Mouse (Mus musculus): Measurements from ENCODE around the gene Olfr1223. TPM values are rescaled to one million over a fixed set of nuclear protein-coding genes. Genes with fewer than 3 reads are reported as not detected.

Gene Olfr1223
- polyA plus RNA-seq, 2 experiments = not detected

DNA sequence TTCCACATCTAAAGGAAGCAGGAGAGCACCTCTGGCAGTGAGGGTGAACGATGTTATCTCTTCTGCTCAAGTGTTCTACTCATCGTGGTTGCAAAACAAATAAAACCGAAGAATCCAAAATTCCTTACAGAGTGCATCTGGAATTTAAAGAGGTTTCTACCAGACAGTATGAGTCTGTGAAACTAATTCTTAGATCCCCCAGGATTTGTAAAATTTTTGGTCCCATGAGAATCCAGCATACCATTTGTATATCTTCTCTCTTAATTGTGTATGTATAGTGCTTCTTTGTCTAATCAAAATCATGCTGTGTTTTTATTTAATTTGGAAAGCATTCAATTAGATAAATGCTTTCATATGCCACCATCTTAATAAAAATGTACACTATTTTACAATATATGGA lies 18.4 kb downstream of the Olfr1223 start, which contains the start of gene Olfr1222:
Gene Olfr1222, minus strand, starts transcription at position 101 of the 400 bp plus-strand sequence.
- no peaks in the 10 kb centered on the region for H3K9me3 ChIP-seq (ENCODE audit: control insufficient read depth, low read length)
- H3K36me3 ChIP-seq (ENCODE audit: control insufficient read depth, insufficient read depth, low read length) = no peaks in the 10 kb centered on the region
- DNase-seq (ENCODE audit: low spot score) = no peak
- no peak for ATAC-seq (ENCODE audit: low FRiP score, low read depth)
- no peaks in the 10 kb centered on the region for H3K27me3 ChIP-seq (ENCODE audit: control insufficient read depth, insufficient read depth, low read length)
- no peak within 1 kb of the TSS for H3K27ac ChIP-seq (replicated peaks; ENCODE audit: low read depth, low read length)
- TF ChIP-seq POLR2A (IDR thresholded peaks at IDR 0.05; ENCODE audit: borderline replicate concordance, extremely low read depth, insufficient read depth, insufficient read length) = no peak
- H3K9ac ChIP-seq (ENCODE audit: low read depth, low read length, severe bottlenecking) = no peak within 1 kb of the TSS
- no peaks in the 10 kb centered on the region for H3K4me1 ChIP-seq (ENCODE audit: control insufficient read depth, insufficient read depth, low read length)
- no peak within 1 kb of the TSS for H3K4me2 ChIP-seq (replicated peaks; ENCODE audit: low read depth, low read length, severe bottlenecking)
- no peak within 1 kb of the TSS for H3K4me3 ChIP-seq (replicated peaks; ENCODE audit: low read length)
- 76% methylated on average over 3 of the region's 3 CpGs for WGBS

DNA sequence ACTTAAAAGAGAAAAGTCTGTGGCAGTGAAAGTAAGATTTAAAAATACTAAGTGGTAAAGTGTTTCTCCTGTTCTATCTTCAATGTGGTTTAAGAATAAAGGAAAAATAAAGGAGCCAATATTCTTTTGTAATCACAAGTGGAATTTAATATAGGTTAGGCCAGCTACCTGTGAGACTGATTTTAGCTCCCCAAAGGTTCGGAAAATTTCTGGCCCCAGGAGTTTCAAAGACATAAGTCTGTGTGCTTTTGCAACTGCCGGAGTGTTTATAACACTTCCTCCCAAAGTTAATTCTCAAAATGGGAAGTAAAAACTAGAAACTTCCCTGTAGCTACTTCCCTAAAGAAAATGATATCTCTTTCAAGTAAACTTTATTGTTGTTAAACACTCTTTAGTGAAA lies 34.2 kb downstream of the Olfr1223 start, which contains the start of gene Olfr1221:
Gene Olfr1221, minus strand, starts transcription at position 101 of the 400 bp plus-strand sequence.
- no peak within 1 kb of the TSS for H3K27ac ChIP-seq (replicated peaks; ENCODE audit: low read depth, low read length)
- no peak for TF ChIP-seq POLR2A (IDR thresholded peaks at IDR 0.05; ENCODE audit: borderline replicate concordance, extremely low read depth, insufficient read depth, insufficient read length)
- DNase-seq (ENCODE audit: low spot score) (no peak), ATAC-seq (ENCODE audit: low FRiP score, low read depth) (no peak)
- no peaks in the 10 kb centered on the region for H3K36me3 ChIP-seq (ENCODE audit: control insufficient read depth, insufficient read depth, low read length)
- H3K4me1 ChIP-seq (ENCODE audit: control insufficient read depth, insufficient read depth, low read length) = no peaks in the 10 kb centered on the region
- 81% methylated on average over 2 of the region's 2 CpGs for WGBS
- no peak within 1 kb of the TSS for H3K4me2 ChIP-seq (replicated peaks; ENCODE audit: low read depth, low read length, severe bottlenecking)
- no peak within 1 kb of the TSS for H3K4me3 ChIP-seq (replicated peaks; ENCODE audit: low read length)
- H3K9me3 ChIP-seq (ENCODE audit: control insufficient read depth, low read length) = no peaks in the 10 kb centered on the region
- no peak within 1 kb of the TSS for H3K9ac ChIP-seq (ENCODE audit: low read depth, low read length, severe bottlenecking)
- H3K27me3 ChIP-seq (ENCODE audit: control insufficient read depth, insufficient read depth, low read length) = no peaks in the 10 kb centered on the region

DNA sequence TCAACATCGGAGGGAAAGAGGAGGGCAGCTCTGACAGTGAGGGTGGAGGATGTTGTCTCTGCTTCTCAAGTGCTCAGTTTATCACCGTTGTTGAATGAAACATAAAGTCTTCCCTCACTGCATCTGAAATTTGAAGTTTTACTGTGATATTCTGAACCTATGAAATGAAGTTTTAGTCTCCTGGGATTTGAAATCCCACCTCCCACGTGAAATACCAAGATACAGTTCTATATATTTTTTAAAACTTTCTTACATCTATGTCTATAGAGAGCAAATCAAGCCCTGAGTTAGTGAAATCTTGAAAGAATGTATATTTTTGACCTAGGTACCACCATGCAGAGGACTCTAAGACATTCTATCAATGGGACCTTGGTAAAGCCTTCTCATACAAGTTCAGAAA lies 44.6 kb downstream of the Olfr1223 start, which contains the start of gene Olfr1220:
Gene Olfr1220, minus strand, starts transcription at position 101 of the 400 bp plus-strand sequence.
- DNase-seq (ENCODE audit: low spot score) (no peak), ATAC-seq (ENCODE audit: low FRiP score, low read depth) (no peak)
- WGBS = 79% methylated on average over 3 of the region's 3 CpGs
- no peak within 1 kb of the TSS for H3K4me2 ChIP-seq (replicated peaks; ENCODE audit: low read depth, low read length, severe bottlenecking)
- H3K27me3 ChIP-seq (ENCODE audit: control insufficient read depth, insufficient read depth, low read length) = no peaks in the 10 kb centered on the region
- no peaks in the 10 kb centered on the region for H3K4me1 ChIP-seq (ENCODE audit: control insufficient read depth, insufficient read depth, low read length)
- no peak within 1 kb of the TSS for H3K27ac ChIP-seq (replicated peaks; ENCODE audit: low read depth, low read length)
- no peaks in the 10 kb centered on the region for H3K36me3 ChIP-seq (ENCODE audit: control insufficient read depth, insufficient read depth, low read length)
- no peak within 1 kb of the TSS for H3K4me3 ChIP-seq (replicated peaks; ENCODE audit: low read length)
- no peak for TF ChIP-seq POLR2A (IDR thresholded peaks at IDR 0.05; ENCODE audit: borderline replicate concordance, extremely low read depth, insufficient read depth, insufficient read length)
- H3K9ac ChIP-seq (ENCODE audit: low read depth, low read length, severe bottlenecking) = no peak within 1 kb of the TSS
- no peaks in the 10 kb centered on the region for H3K9me3 ChIP-seq (ENCODE audit: control insufficient read depth, low read length)

DNA sequence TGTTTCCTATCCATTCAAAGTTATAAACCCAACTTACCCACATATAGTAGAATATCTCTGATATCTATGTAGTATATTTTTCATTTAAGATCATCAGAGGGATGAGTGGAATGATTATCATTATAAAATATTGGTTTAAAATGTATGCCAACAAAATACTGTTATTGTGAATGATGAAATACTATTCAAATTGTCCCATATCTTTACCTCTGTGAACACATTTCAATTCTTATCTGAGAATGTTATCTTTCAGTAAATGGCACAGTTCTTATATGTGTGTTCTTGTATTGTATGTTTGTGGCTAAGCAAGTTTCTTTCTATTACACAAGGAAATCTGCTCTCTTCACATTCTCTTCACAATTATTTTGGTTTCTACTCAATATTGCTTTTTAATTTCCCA lies 45.7 kb downstream of the Olfr1223 start:
- TF ChIP-seq POLR2A (IDR thresholded peaks at IDR 0.05; ENCODE audit: borderline replicate concordance, extremely low read depth, insufficient read depth, insufficient read length) = no peak
- DNase-seq (ENCODE audit: low spot score) = no peak
- H3K9me3 ChIP-seq (ENCODE audit: control insufficient read depth, low read length) = no peaks in the 10 kb centered on the region

DNA sequence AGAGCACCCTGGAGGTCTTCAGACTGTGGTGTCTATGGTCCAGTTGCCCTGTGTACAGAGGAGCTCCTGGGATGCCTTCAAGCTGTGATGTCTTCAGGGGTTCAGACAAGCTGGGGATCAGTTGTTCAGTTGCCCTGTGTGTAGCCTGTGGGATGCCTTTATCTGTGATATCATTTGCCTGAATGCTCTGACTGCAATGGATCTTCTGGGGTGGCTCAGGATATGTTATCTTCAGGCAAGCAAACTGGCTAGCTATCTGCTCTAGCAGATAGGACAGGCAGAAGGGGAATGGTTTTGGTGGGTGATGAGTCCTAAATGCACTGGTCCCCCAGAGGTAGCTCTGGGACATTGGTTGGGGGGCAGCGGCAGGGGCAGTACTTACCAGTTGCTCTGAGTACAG lies 57.5 kb downstream of the Olfr1223 start:
- H3K9me3 ChIP-seq (ENCODE audit: control insufficient read depth, low read length) = no peaks in the 10 kb centered on the region
- H3K4me3 ChIP-seq (replicated peaks; ENCODE audit: low read length) = no peak overlapping the region
- no peak for TF ChIP-seq POLR2A (IDR thresholded peaks at IDR 0.05; ENCODE audit: borderline replicate concordance, extremely low read depth, insufficient read depth, insufficient read length)
- no peaks in the 10 kb centered on the region for H3K27me3 ChIP-seq (ENCODE audit: control insufficient read depth, insufficient read depth, low read length)
- H3K36me3 ChIP-seq (ENCODE audit: control insufficient read depth, insufficient read depth, low read length) = no peaks in the 10 kb centered on the region
- ATAC-seq (ENCODE audit: low FRiP score, low read depth) = no peak
- H3K4me1 ChIP-seq (ENCODE audit: control insufficient read depth, insufficient read depth, low read length) = no peaks in the 10 kb centered on the region
- WGBS = 100% methylated on average over 1 of the region's 1 CpGs
- no peak overlapping the region for H3K27ac ChIP-seq (replicated peaks; ENCODE audit: low read depth, low read length)
- DNase-seq (ENCODE audit: low spot score) = no peak
- H3K4me2 ChIP-seq (replicated peaks; ENCODE audit: low read depth, low read length, severe bottlenecking) = no peak overlapping the region
- no peak overlapping the region for H3K9ac ChIP-seq (ENCODE audit: low read depth, low read length, severe bottlenecking)

More for the DNA sequence above, 45.7 kb downstream of the Olfr1223 start:
- Histone ChIP-seq H3K9ac (ENCODE audit: low read depth, low read length, severe bottlenecking) (no peak overlapping the region), H3K4me3 (replicated peaks; ENCODE audit: low read length) (no peak overlapping the region), H3K36me3 (ENCODE audit: control insufficient read depth, insufficient read depth, low read length) (no peaks in the 10 kb centered on the region), H3K27ac (replicated peaks; ENCODE audit: low read depth, low read length) (no peak overlapping the region), H3K4me2 (replicated peaks; ENCODE audit: low read depth, low read length, severe bottlenecking) (no peak overlapping the region), H3K4me1 (ENCODE audit: control insufficient read depth, insufficient read depth, low read length) (no peaks in the 10 kb centered on the region), H3K27me3 (ENCODE audit: control insufficient read depth, insufficient read depth, low read length) (no peaks in the 10 kb centered on the region)
- no peak for ATAC-seq (ENCODE audit: low FRiP score, low read depth)

Other genes starting within 250 kb of the Olfr1223 start
- not detected in 2 replicates for gene Olfr1208, start 249.2 kb downstream of the Olfr1223 start, polyA plus RNA-seq (2012; rRNA removed)
- gene Olfr1208, start 249.2 kb downstream of the Olfr1223 start, polyA plus RNA-seq (2014; fragmentation: Nextera tagmentation; extraction: Ambion mirVana) = not detected in 2 replicates
- gene Olfr1209, start 236.4 kb downstream of the Olfr1223 start, polyA plus RNA-seq (2012; rRNA removed) = not detected in 2 replicates
- gene Olfr1209, start 236.4 kb downstream of the Olfr1223 start, polyA plus RNA-seq (2014; fragmentation: Nextera tagmentation; extraction: Ambion mirVana) = not detected in 2 replicates
- not detected in 2 replicates for gene Olfr1211, start 213.4 kb downstream of the Olfr1223 start, polyA plus RNA-seq (2012; rRNA removed)
- gene Olfr1211, start 213.4 kb downstream of the Olfr1223 start, polyA plus RNA-seq (2014; fragmentation: Nextera tagmentation; extraction: Ambion mirVana) = not detected in 2 replicates
- not detected in 2 replicates for gene Olfr1212, start 197.6 kb downstream of the Olfr1223 start, polyA plus RNA-seq (2012; rRNA removed)
- not detected in 2 replicates for gene Olfr1212, start 197.6 kb downstream of the Olfr1223 start, polyA plus RNA-seq (2014; fragmentation: Nextera tagmentation; extraction: Ambion mirVana)
- not detected in 2 replicates for gene Gm13762, start 171.3 kb downstream of the Olfr1223 start, polyA plus RNA-seq (2012; rRNA removed)
- gene Gm13762, start 171.3 kb downstream of the Olfr1223 start, polyA plus RNA-seq (2014; fragmentation: Nextera tagmentation; extraction: Ambion mirVana) = not detected in 2 replicates
- not detected in 2 replicates for gene Olfr1214, start 158.9 kb downstream of the Olfr1223 start, polyA plus RNA-seq (2012; rRNA removed)
- gene Olfr1214, start 158.9 kb downstream of the Olfr1223 start, polyA plus RNA-seq (2014; fragmentation: Nextera tagmentation; extraction: Ambion mirVana) = not detected in 2 replicates
- not detected in 2 replicates for gene Olfr1215, start 144.6 kb downstream of the Olfr1223 start, polyA plus RNA-seq (2012; rRNA removed)
- not detected in 2 replicates for gene Olfr1215, start 144.6 kb downstream of the Olfr1223 start, polyA plus RNA-seq (2014; fragmentation: Nextera tagmentation; extraction: Ambion mirVana)
- not detected in 2 replicates for gene Olfr1216, start 133.2 kb downstream of the Olfr1223 start, polyA plus RNA-seq (2012; rRNA removed)
- gene Olfr1216, start 133.2 kb downstream of the Olfr1223 start, polyA plus RNA-seq (2014; fragmentation: Nextera tagmentation; extraction: Ambion mirVana) = not detected in 2 replicates
- gene Olfr1217, start 119.5 kb downstream of the Olfr1223 start, polyA plus RNA-seq (2012; rRNA removed) = not detected in 2 replicates
- not detected in 2 replicates for gene Olfr1217, start 119.5 kb downstream of the Olfr1223 start, polyA plus RNA-seq (2014; fragmentation: Nextera tagmentation; extraction: Ambion mirVana)
- gene Olfr1218, start 90.4 kb downstream of the Olfr1223 start, polyA plus RNA-seq (2012; rRNA removed) = not detected in 2 replicates
- gene Olfr1218, start 90.4 kb downstream of the Olfr1223 start, polyA plus RNA-seq (2014; fragmentation: Nextera tagmentation; extraction: Ambion mirVana) = not detected in 2 replicates
- gene Olfr1219, start 68.0 kb downstream of the Olfr1223 start, polyA plus RNA-seq (2012; rRNA removed) = not detected in 2 replicates
- not detected in 2 replicates for gene Olfr1219, start 68.0 kb downstream of the Olfr1223 start, polyA plus RNA-seq (2014; fragmentation: Nextera tagmentation; extraction: Ambion mirVana)
- gene Olfr1220, start 44.7 kb downstream of the Olfr1223 start, polyA plus RNA-seq (2012; rRNA removed) = not detected in 2 replicates
- not detected in 2 replicates for gene Olfr1220, start 44.7 kb downstream of the Olfr1223 start, polyA plus RNA-seq (2014; fragmentation: Nextera tagmentation; extraction: Ambion mirVana)
- not detected in 2 replicates for gene Olfr1221, start 34.3 kb downstream of the Olfr1223 start, polyA plus RNA-seq (2012; rRNA removed)
- not detected in 2 replicates for gene Olfr1221, start 34.3 kb downstream of the Olfr1223 start, polyA plus RNA-seq (2014; fragmentation: Nextera tagmentation; extraction: Ambion mirVana)
- gene Olfr1222, start 18.5 kb downstream of the Olfr1223 start, polyA plus RNA-seq (2012; rRNA removed) = not detected in 2 replicates
- not detected in 2 replicates for gene Olfr1222, start 18.5 kb downstream of the Olfr1223 start, polyA plus RNA-seq (2014; fragmentation: Nextera tagmentation; extraction: Ambion mirVana)
- not detected in 2 replicates for gene Olfr1224-ps1, start 12.5 kb upstream of the Olfr1223 start, polyA plus RNA-seq (2012; rRNA removed)
- not detected in 2 replicates for gene Olfr1224-ps1, start 12.5 kb upstream of the Olfr1223 start, polyA plus RNA-seq (2014; fragmentation: Nextera tagmentation; extraction: Ambion mirVana)
- not detected in 2 replicates for gene Olfr1225, start 23.1 kb upstream of the Olfr1223 start, polyA plus RNA-seq (2012; rRNA removed)
- not detected in 2 replicates for gene Olfr1225, start 23.1 kb upstream of the Olfr1223 start, polyA plus RNA-seq (2014; fragmentation: Nextera tagmentation; extraction: Ambion mirVana)
- gene Olfr1226, start 48.5 kb upstream of the Olfr1223 start, polyA plus RNA-seq (2012; rRNA removed) = not detected in 2 replicates
- not detected in 2 replicates for gene Olfr1226, start 48.5 kb upstream of the Olfr1223 start, polyA plus RNA-seq (2014; fragmentation: Nextera tagmentation; extraction: Ambion mirVana)
- not detected in 2 replicates for gene Olfr1228, start 102.5 kb upstream of the Olfr1223 start, polyA plus RNA-seq (2012; rRNA removed)
- not detected in 2 replicates for gene Olfr1228, start 102.5 kb upstream of the Olfr1223 start, polyA plus RNA-seq (2014; fragmentation: Nextera tagmentation; extraction: Ambion mirVana)
- gene Olfr1229, start 136.5 kb upstream of the Olfr1223 start, polyA plus RNA-seq (2012; rRNA removed) = not detected in 2 replicates
- not detected in 2 replicates for gene Olfr1229, start 136.5 kb upstream of the Olfr1223 start, polyA plus RNA-seq (2014; fragmentation: Nextera tagmentation; extraction: Ambion mirVana)
- gene Olfr1230, start 145.7 kb upstream of the Olfr1223 start, polyA plus RNA-seq (2012; rRNA removed) = not detected in 2 replicates
- not detected in 2 replicates for gene Olfr1230, start 145.7 kb upstream of the Olfr1223 start, polyA plus RNA-seq (2014; fragmentation: Nextera tagmentation; extraction: Ambion mirVana)
- not detected in 2 replicates for gene Olfr1231, start 155.5 kb upstream of the Olfr1223 start, polyA plus RNA-seq (2012; rRNA removed)
- not detected in 2 replicates for gene Olfr1231, start 155.5 kb upstream of the Olfr1223 start, polyA plus RNA-seq (2014; fragmentation: Nextera tagmentation; extraction: Ambion mirVana)
- gene Olfr1232, start 178.1 kb upstream of the Olfr1223 start, polyA plus RNA-seq (2012; rRNA removed) = not detected in 2 replicates
- not detected in 2 replicates for gene Olfr1232, start 178.1 kb upstream of the Olfr1223 start, polyA plus RNA-seq (2014; fragmentation: Nextera tagmentation; extraction: Ambion mirVana)
- not detected in 2 replicates for gene Olfr1233, start 190.8 kb upstream of the Olfr1223 start, polyA plus RNA-seq (2012; rRNA removed)
- not detected in 2 replicates for gene Olfr1233, start 190.8 kb upstream of the Olfr1223 start, polyA plus RNA-seq (2014; fragmentation: Nextera tagmentation; extraction: Ambion mirVana)
- not detected in 2 replicates for gene Olfr1234, start 213.3 kb upstream of the Olfr1223 start, polyA plus RNA-seq (2012; rRNA removed)
- not detected in 2 replicates for gene Olfr1234, start 213.3 kb upstream of the Olfr1223 start, polyA plus RNA-seq (2014; fragmentation: Nextera tagmentation; extraction: Ambion mirVana)

Data from limb, embryonic 14.5 days (tissue).